Mouse (Mus musculus) neural tube, embryonic 15.5 days (tissue): ENCODE measurements around the gene Dxo. TPM values are rescaled to one million over a fixed set of nuclear protein-coding genes. Genes with fewer than 3 reads are reported as not detected.

Source experiments
- ATAC-seq: fragments of 200-750 bp; cut with Nextera tagmentation; 2 replicates; pipeline ENCODE4 v1.8.0; 2017; ENCODE audit warnings: mild to moderate bottlenecking, moderate TSS enrichment, moderate library complexity; ENCODE audit not compliant: low FRiP score
- H3K27ac ChIP-seq: fragments of 300-500 bp; sonication (generic); replicated peaks from 2 replicates; pipeline ENCODE4 v1.5.1; 2015; ENCODE audit warnings: mild to moderate bottlenecking, inconsistent platforms
- H3K27me3 ChIP-seq: fragments of 300-500 bp; sonication (generic); replicated peaks from 2 replicates; pipeline ENCODE4 v1.6.1; 2015; ENCODE audit warnings: inconsistent platforms
- H3K36me3 ChIP-seq: fragments of 300-500 bp; sonication (generic); 2 replicates; pipeline ENCODE4 v1.6.1; 2015; ENCODE audit warnings: inconsistent platforms
- H3K4me1 ChIP-seq: fragments of 300-500 bp; sonication (generic); 2 replicates; pipeline ENCODE4 v1.6.1; 2015; ENCODE audit warnings: inconsistent platforms
- H3K4me2 ChIP-seq: fragments of 300-500 bp; sonication (generic); 2 replicates; pipeline ENCODE4 v1.6.1; 2015; ENCODE audit warnings: inconsistent platforms, mild to moderate bottlenecking, moderate library complexity
- H3K4me3 ChIP-seq: fragments of 300-500 bp; sonication (generic); replicated peaks from 2 replicates; pipeline ENCODE4 v1.5.1; 2015; ENCODE audit warnings: mild to moderate bottlenecking, inconsistent platforms
- H3K9ac ChIP-seq: fragments of 300-500 bp; sonication (generic); replicated peaks from 2 replicates; pipeline ENCODE4 v1.6.1; 2015; ENCODE audit warnings: mild to moderate bottlenecking, inconsistent platforms
- H3K9me3 ChIP-seq: fragments of 300-500 bp; sonication (generic); replicated peaks from 2 replicates; pipeline ENCODE4 v1.6.1; 2016; ENCODE audit warnings: inconsistent platforms
- WGBS: fragments of 180-500 bp; shearing (Covaris S2); methylation state at CpG from one replicate; pipeline ENCODE4 v1.1.7; 2015; ENCODE audit warnings: mixed read lengths; 5-methylcytosine and 5-hydroxymethylcytosine counted together
- polyA plus RNA-seq: library from polyadenylated mRNA; unstranded; fragments of >200 nt; fragmentation: Nextera tagmentation; extraction: Ambion mirVana; gene quantifications from 2 replicates; pipeline ENCODE4 v1.2.1, GENCODE M21; 2015

Dxo gene
- polyA plus RNA-seq, 1 experiment from 2014 or later = 58.9 TPM

DNA sequence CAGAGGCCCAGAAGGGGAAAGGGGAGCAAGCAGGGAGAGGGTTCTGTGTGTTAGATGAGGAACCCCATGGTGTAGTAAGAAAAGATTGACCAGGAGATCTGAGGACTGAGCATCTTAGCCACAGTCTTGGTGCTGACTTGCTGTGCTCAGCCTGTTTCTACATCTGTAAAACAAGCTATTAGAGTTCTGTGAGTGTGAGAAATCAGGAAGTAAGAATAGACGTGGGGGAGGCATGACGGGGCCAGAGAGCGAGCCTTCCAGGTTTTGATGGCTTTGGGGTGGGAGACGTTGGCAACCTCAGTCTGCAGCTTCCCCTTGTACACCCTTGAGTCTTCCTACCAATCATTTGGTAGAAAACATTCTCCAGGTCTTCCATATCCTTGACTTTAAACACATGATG is 21.9 kb downstream of the Dxo start:
- H3K27ac ChIP-seq = no peak overlapping the region
- no peaks in the 10 kb centered on the region for H3K27me3 ChIP-seq
- no peak overlapping the region for H3K4me2 ChIP-seq
- no peaks in the 10 kb centered on the region for H3K4me1 ChIP-seq
- 88% methylated on average over 4 of the region's 4 CpGs for WGBS
- no peak overlapping the region for H3K9ac ChIP-seq
- H3K4me3 ChIP-seq = no peak overlapping the region
- H3K36me3 ChIP-seq = peaks cover 32% of the 10 kb centered on the region
- ATAC-seq = no peak
- no peaks in the 10 kb centered on the region for H3K9me3 ChIP-seq

DNA sequence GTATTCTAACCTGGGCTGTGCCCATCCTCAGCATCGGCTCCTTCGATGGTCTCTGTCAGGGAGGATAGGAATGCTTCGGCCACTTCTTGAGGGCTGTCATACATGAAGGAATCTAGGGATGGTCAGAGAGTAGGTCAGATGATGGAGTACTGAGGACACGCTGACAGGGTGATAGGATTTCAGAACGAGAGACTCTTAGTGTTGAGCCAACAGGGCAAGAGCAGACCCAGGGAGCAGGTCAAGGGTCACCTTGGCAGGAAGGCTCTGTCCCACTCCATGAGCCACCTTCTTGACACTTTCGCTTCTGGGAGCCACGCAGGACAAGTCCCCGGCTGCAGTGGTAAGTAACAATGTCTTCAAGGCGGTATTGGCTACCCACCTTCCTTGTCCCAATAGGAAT is 23.7 kb downstream of the Dxo start:
- H3K27ac ChIP-seq = no peak overlapping the region
- ATAC-seq = no peak
- no peaks in the 10 kb centered on the region for H3K27me3 ChIP-seq
- H3K4me1 ChIP-seq = no peaks in the 10 kb centered on the region
- 90% methylated on average over 9 of the region's 9 CpGs for WGBS
- no peak overlapping the region for H3K4me2 ChIP-seq
- no peak overlapping the region for H3K4me3 ChIP-seq
- H3K36me3 ChIP-seq = peaks cover 15% of the 10 kb centered on the region
- H3K9ac ChIP-seq = no peak overlapping the region
- H3K9me3 ChIP-seq = no peaks in the 10 kb centered on the region

DNA sequence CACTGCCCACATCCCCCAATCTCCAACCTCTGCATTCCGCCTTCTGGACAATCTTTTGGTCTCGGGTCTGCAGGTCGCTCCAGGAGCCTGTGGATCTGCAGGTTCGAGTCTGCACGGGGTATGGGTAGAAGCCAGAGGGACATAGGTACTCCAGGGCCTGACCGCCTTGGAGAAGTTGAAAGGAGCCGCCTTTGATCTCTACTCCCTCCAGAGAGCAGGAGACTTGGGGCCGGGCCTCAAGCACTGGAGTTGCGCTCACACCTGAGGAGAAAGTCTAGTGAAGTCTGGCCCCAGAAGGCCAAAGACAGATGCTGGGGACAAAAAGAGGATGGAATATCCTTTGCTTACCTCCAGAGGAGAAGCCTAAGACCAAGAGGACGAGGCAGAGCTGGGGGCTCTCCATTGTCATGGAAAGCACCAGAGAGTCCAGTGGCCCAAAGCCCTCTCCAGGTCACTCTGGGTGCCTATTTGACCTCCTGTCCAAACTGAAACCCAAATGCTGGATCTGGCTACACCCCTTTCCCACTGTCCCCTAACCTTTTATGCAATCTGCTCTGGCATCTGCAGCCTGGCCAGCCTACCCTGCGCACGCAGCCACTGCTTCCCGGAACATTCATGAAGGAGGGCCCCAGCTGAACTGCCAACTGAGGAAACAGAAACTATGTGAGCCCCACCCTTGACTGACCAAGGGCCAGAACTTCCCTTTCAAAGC is 25.0 kb downstream of the Dxo start:
- Histone ChIP-seq H3K4me3 (no peak overlapping the region), H3K36me3 (peaks cover 1% of the 10 kb centered on the region; the same call in 1 of the 2 replicates), H3K9me3 (no peaks in the 10 kb centered on the region), H3K27me3 (no peaks in the 10 kb centered on the region), H3K9ac (no peak overlapping the region), H3K4me1 (no peaks in the 10 kb centered on the region), H3K4me2 (no peak overlapping the region), H3K27ac (no peak overlapping the region)
- 70% methylated on average over 13 of the region's 13 CpGs for WGBS
- ATAC-seq = no peak

DNA sequence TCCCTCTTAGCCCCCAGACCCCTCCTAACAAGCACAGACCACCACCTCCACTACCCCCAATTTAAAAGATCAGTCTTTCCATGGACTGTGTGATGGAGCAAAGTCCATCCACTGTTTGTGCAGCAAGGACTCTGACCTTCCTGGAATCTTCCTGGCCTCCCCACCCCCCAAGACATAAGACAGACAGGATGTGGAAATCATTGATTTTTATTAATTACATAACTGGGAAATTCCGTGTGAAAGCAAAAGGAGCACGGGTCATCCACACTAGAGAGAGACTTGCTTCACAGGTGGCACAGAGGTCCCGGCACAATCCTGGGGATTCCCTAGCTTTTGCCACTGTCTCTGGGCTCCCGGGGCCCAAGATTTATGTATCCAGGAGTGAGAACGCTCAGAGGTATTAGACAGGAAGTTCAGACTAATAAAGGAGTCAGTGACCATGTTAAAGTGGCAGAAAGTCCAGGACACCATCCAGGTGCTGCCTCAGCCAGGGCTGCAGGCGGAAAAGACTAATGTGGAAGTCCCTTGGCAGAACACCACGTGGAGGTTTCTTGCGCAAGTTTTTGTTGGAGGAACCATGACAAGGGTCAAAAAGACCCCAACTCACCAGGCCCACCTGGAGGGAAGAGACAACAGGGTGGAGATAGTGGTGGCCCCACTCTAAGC is 25.7 kb downstream of the Dxo start, which contains the start of gene Cfb:
Gene Cfb (minus strand): TSS at position 103 of the 666 bp plus-strand sequence.
- H3K27ac ChIP-seq = no peak within 1 kb of the TSS
- H3K9ac ChIP-seq = no peak within 1 kb of the TSS
- H3K4me2 ChIP-seq = no peak within 1 kb of the TSS
- no peaks in the 10 kb centered on the region for H3K27me3 ChIP-seq
- 69% methylated on average over 8 of the region's 8 CpGs for WGBS
- no peak for ATAC-seq
- no peaks in the 10 kb centered on the region for H3K4me1 ChIP-seq
- H3K36me3 ChIP-seq = no peaks in the 10 kb centered on the region; the same call in 1 of the 2 replicates
- no peaks in the 10 kb centered on the region for H3K9me3 ChIP-seq
- no peak within 1 kb of the TSS for H3K4me3 ChIP-seq

DNA sequence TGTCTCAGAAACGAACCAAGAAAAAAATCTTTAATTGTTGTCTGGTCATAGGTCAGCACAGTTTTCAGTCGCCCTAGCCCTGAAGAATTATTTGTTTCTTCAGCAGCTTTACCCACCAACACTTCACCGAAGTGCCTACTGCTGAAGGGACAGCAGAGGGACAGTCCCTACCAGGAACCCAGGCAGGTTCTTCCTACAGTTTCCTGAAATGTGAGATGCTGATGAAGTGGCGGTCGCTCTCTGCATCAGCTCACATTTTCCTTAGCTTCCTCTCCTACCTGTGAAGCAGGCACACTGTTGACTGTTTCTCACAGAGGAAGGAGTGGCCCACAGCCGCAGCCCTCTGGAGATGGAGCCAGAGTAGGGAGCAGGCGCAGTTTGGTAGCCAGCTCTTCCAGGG is 29.2 kb downstream of the Dxo start:
- Histone ChIP-seq H3K4me2 (no peak overlapping the region), H3K27me3 (no peaks in the 10 kb centered on the region), H3K4me1 (no peaks in the 10 kb centered on the region), H3K4me3 (no peak overlapping the region), H3K36me3 (no peaks in the 10 kb centered on the region), H3K27ac (no peak overlapping the region), H3K9ac (no peak overlapping the region), H3K9me3 (no peaks in the 10 kb centered on the region)
- no peak for ATAC-seq
- WGBS = 73% methylated on average over 7 of the region's 7 CpGs

DNA sequence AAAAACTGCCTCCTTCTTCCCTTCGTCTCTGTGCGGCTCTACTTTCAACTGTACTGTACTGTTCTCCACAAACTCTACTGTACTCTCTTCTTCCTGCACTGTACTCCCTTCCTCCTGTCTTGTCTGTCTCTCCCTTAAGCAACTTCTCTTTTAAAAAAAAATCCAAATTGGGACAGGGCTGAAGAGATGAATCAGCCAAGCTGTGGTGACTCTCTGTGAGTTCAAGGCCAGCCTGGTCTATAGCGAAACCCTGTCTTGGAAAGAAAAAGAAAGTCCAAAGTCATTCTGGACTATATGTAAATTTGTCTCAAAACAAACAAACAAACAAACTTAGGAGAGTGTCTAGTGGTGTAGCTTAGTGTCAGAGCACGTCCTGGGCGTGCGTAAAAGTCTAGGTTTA is 37.5 kb downstream of the Dxo start:
- 94% methylated on average over 6 of the region's 6 CpGs for WGBS
- H3K4me2 ChIP-seq = no peak overlapping the region
- no peak overlapping the region for H3K9ac ChIP-seq
- H3K9me3 ChIP-seq = no peaks in the 10 kb centered on the region
- H3K4me1 ChIP-seq = no peaks in the 10 kb centered on the region
- H3K27ac ChIP-seq = no peak overlapping the region
- H3K36me3 ChIP-seq = no peaks in the 10 kb centered on the region
- ATAC-seq = no peak
- no peaks in the 10 kb centered on the region for H3K27me3 ChIP-seq
- no peak overlapping the region for H3K4me3 ChIP-seq

DNA sequence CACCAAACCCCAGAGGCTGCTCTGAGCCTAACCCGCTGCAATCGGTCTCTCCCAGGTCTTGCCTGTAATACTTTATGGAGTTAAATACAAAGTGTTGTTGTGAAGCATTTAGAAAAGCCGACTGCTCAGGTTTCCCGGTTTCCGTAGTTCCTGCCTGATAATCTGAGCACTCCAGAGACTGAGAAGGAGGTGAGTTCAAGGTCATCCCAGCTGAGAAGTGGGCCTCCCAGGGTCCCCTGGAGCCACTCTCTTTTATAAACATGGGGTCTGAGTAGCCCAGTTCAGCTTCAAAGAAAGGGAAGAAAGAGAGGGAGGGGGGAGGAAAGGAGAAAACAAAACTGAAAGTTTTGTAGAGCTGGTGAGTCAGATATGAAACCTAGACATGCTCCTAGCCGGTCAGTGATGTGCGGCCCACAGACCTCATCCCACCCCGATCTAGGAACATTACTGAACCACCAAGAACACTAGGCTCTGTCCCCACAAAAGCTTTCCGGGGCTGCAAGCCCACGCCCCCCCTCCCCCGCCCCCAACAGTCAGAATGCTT is 42.6 kb downstream of the Dxo start, which contains the start of gene Zbtb12:
Gene Zbtb12 (plus strand): TSS at position 148 of the 544 bp plus-strand sequence.
- H3K4me2 ChIP-seq = no peak within 1 kb of the TSS
- WGBS = 71% methylated on average over 11 of the region's 11 CpGs
- H3K4me3 ChIP-seq = no peak within 1 kb of the TSS
- H3K27ac ChIP-seq = no peak within 1 kb of the TSS
- no peak within 1 kb of the TSS for H3K9ac ChIP-seq
- H3K36me3 ChIP-seq = no peaks in the 10 kb centered on the region
- ATAC-seq = no peak
- H3K27me3 ChIP-seq = peaks cover 8% of the 10 kb centered on the region; the same call in 1 of the 2 replicates
- no peaks in the 10 kb centered on the region for H3K9me3 ChIP-seq
- no peaks in the 10 kb centered on the region for H3K4me1 ChIP-seq

DNA sequence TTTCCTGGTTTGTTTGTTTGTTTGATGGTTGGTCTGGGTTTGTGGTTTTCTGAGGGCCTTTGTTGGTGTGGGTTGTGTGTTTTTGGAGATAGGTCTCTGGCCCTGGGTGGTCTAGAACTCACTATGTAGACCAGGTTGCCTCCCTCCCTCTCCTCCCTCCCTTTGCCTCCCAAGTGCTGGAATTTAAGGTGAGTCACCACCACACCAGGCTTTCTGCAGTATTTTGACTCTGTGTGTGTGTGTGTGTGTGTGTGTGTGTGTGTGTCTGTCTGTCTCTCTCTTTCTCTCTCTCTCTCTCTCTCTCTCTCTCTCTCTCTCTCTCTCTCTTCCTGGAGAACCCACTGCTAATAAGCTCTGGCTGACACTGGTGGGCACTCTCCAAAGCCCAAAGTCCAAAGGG is 44.3 kb downstream of the Dxo start:
- H3K4me2 ChIP-seq = no peak overlapping the region
- no peak overlapping the region for H3K9ac ChIP-seq
- peaks cover 8% of the 10 kb centered on the region; the same call in 1 of the 2 replicates for H3K27me3 ChIP-seq
- no peaks in the 10 kb centered on the region for H3K9me3 ChIP-seq
- no peaks in the 10 kb centered on the region for H3K4me1 ChIP-seq
- ATAC-seq = no peak
- no peaks in the 10 kb centered on the region for H3K36me3 ChIP-seq
- no peak overlapping the region for H3K27ac ChIP-seq
- no peak overlapping the region for H3K4me3 ChIP-seq

DNA sequence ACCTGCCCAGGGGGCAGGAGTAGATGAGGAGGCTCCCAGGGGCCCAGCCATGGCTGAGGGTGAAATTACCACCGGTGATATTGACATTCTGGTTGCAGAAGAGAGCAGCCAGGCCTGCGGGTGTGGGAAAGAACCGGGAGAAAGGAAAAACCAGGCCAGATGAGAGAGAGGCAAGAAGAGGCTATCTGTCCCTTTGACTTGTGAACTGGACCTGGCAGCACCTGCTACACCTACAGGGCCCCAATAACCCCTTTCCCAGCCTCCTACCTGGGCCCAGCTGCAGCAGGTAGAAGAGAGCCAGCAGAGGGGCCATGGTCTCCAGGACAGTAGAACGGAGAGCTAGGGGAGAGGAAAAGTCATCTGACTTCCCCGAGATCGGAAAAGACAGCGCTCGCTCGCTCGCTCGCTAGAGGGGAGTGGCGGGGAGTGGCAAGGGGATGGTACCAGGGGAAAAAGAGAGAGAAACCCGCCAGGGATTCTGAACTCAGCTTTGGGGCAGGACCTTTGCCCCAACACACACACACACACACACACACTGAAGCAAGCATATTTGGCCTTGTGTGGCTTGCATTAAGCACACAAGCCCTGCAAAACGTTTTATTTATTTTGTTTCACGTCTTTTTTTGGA is 45.0 kb downstream of the Dxo start, which contains the start of gene Gm20547:
Gene Gm20547 (minus strand): TSS at position 360 of the 628 bp plus-strand sequence.
- WGBS = 8% methylated on average over 15 of the region's 15 CpGs
- H3K4me2 ChIP-seq = peak within 1 kb of the TSS; percentile 20
- H3K27me3 ChIP-seq = peaks cover 8% of the 10 kb centered on the region; the same call in 1 of the 2 replicates
- no peaks in the 10 kb centered on the region for H3K36me3 ChIP-seq
- no peak within 1 kb of the TSS for H3K4me3 ChIP-seq
- no peaks in the 10 kb centered on the region for H3K4me1 ChIP-seq
- no peaks in the 10 kb centered on the region for H3K9me3 ChIP-seq
- H3K9ac ChIP-seq = no peak within 1 kb of the TSS
- ATAC-seq = no peak
- no peak within 1 kb of the TSS for H3K27ac ChIP-seq

DNA sequence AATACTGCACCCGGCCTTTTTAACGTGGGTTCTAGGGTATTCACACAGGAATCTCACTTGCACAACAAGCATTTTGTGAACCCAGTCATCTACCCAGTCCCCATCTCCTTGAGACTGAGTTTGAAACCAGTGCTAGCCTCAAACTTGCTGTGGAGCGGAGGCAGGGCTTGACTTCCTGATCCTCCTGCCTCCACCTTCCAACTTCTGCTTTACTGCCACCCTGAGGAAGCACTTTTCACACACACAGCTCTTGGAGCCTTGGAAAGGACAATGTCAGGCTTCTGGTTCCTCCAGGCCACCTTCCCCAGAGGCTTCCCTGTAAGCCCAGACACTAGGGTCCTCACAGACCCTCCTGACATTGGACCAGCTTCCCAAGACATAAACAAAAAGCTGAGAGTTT is 46.5 kb downstream of the Dxo start:
- WGBS = 63% methylated on average over 3 of the region's 3 CpGs

DNA sequence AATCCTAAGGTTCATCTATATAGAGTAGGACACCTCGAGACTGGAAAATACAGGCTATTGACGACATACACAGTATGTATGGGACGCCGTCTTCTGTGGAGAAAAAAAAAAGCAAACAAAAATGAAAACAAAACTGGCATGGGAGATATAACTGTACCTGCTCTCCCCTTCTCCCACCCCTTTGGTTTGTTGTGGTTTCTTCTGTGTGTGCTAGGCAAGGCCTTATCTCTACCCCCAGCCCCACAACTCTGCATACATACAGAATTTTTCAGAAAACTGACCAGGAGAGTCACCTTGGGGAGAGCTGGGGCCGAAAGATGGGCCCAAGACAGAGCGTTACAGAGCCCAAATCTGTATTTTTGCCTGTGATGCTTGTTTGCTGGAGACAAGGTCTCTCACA is 47.9 kb downstream of the Dxo start:
- no peaks in the 10 kb centered on the region for H3K36me3 ChIP-seq
- WGBS = 90% methylated on average over 6 of the region's 6 CpGs
- no peaks in the 10 kb centered on the region for H3K9me3 ChIP-seq
- no peaks in the 10 kb centered on the region for H3K4me1 ChIP-seq
- no peak for ATAC-seq
- no peak overlapping the region for H3K4me3 ChIP-seq
- H3K27me3 ChIP-seq = peaks cover 8% of the 10 kb centered on the region; the same call in 1 of the 2 replicates
- no peak overlapping the region for H3K27ac ChIP-seq
- H3K9ac ChIP-seq = no peak overlapping the region
- no peak overlapping the region for H3K4me2 ChIP-seq

More for the DNA sequence above, 46.5 kb downstream of the Dxo start:
- H3K9ac ChIP-seq = no peak overlapping the region
- H3K4me1 ChIP-seq = no peaks in the 10 kb centered on the region
- no peak for ATAC-seq
- H3K4me3 ChIP-seq = no peak overlapping the region
- H3K4me2 ChIP-seq = no peak overlapping the region
- H3K27me3 ChIP-seq = peaks cover 8% of the 10 kb centered on the region; the same call in 1 of the 2 replicates
- H3K36me3 ChIP-seq = no peaks in the 10 kb centered on the region
- no peak overlapping the region for H3K27ac ChIP-seq
- H3K9me3 ChIP-seq = no peaks in the 10 kb centered on the region
